ENCODE assay signal across 8 mouse cellular contexts in the genomic region with DNA sequence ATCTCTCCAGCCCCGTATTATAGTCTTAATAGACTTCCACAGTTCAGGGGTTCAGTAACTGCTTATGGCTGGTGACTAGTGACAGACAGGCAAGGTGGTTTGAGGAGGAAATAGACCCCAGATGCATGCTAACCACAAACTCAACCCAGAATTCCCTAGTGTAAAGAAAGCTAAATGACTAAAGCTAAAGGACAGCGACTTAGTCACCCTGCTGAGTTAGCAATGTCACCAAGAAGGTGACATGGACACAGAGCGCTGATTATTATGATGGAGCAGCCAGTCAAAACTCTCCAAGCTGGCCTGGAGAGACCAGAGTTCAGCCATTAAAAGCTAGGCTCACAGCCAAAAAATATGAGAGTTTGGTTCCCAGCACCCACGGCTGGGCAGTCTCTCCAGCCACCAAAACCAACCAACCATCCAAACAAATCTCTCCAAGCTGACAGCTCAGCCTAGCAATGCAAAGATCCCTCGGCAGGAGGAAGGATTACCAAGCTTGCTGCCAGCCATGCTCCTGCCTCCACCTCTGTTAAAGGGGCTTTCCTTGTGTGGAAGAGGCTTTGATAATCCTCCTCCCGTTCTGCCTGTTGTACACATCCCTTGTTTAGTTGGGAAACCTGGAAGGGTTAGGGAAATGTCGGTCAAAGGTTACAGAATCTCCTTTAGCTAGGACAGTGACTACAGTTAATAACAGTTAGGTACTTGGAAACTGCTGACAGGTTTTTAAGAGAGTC. TPM values are rescaled to one million over a fixed set of nuclear protein-coding genes. Genes with fewer than 3 reads are reported as not detected.
DNase-seq lines count a peak whose midpoint lies in the region; ATAC-seq lines count a peak whose summit lies in the region.
"Had no signal": no experiment of that assay in that cellular context is flagged by ENCODE, and none has a peak within 500 bp of the region (broad histone marks: within the 10 kb centered on the region; RNA-seq: fewer than 3 reads in every experiment).

No protein-coding gene starts in this region.

- H3K9me3 ChIP-seq in forebrain, embryonic 15.5 days, result no peaks in the 10 kb centered on the region
- H3K9me3 ChIP-seq in limb, embryonic 13.5 days, result no peaks in the 10 kb centered on the region
- H3K9me3 ChIP-seq: embryonic facial prominence, embryonic 15.5 days had no signal

- no peak overlapping the region; the same call in 1 of the 2 replicates for H3K4me2 ChIP-seq in forebrain, embryonic 15.5 days (replicated peaks)
- peak overlapping the region; percentile 28 for H3K4me2 ChIP-seq in limb, embryonic 13.5 days (replicated peaks)
- H3K4me2 ChIP-seq: embryonic facial prominence, embryonic 15.5 days had no signal

- H3K4me3 ChIP-seq in forebrain, embryonic 15.5 days, result no peak overlapping the region
- no peak overlapping the region for H3K4me3 ChIP-seq in limb, embryonic 13.5 days

- 34% methylated on average over 7 of the region's 7 CpGs for WGBS in forebrain, embryonic 15.5 days
- WGBS in limb, embryonic 13.5 days, result 47% methylated on average over 7 of the region's 7 CpGs

- H3K36me3 ChIP-seq in forebrain, embryonic 15.5 days, result peaks cover 6% of the 10 kb centered on the region; the same call in 1 of the 2 replicates
- peaks cover 14% of the 10 kb centered on the region for H3K36me3 ChIP-seq in limb, embryonic 13.5 days

- no peak for ATAC-seq in forebrain, embryonic 15.5 days (replicated peaks)
- ATAC-seq in limb, embryonic 13.5 days (ENCODE audit: low FRiP score, low read depth), result no peak

- H3K4me1 ChIP-seq in forebrain, embryonic 15.5 days, result peaks cover 44% of the 10 kb centered on the region
- H3K4me1 ChIP-seq in limb, embryonic 13.5 days, result peaks cover 56% of the 10 kb centered on the region

- peak; percentile 33 for DNase-seq in thymus, postnatal 14 days
- DNase-seq in thymus, adult 18-20 months, result no peak
- DNase-seq in right cerebral cortex, postnatal 10 days (ENCODE audit: low spot score in 2 of 2), result no peak
- no peak for DNase-seq in gastrocnemius, postnatal 14 days
- DNase-seq in cerebellum, postnatal 10 days, result no peak

- intact Hi-C loops in gastrocnemius, postnatal 14 days (cut with DNase I; ENCODE audit: low total_unique reads), result no loop called here

- no peak overlapping the region for H3K27ac ChIP-seq in forebrain, embryonic 15.5 days (replicated peaks)
- H3K27ac ChIP-seq in limb, embryonic 13.5 days, result 0 out of 2 replicates have a peak overlapping the region, but pooled peaks have one; percentile 28
- H3K27ac ChIP-seq: embryonic facial prominence, embryonic 15.5 days had no signal

- no peaks in the 10 kb centered on the region for H3K27me3 ChIP-seq in forebrain, embryonic 15.5 days
- H3K27me3 ChIP-seq in limb, embryonic 13.5 days, result no peaks in the 10 kb centered on the region
- H3K27me3 ChIP-seq: embryonic facial prominence, embryonic 15.5 days had no signal

- H3K9ac ChIP-seq in forebrain, embryonic 15.5 days (replicated peaks), result peak overlapping the region; percentile 32; the same call in 1 of the 2 replicates
- H3K9ac ChIP-seq in limb, embryonic 13.5 days, result peak overlapping the region; percentile 8; the same call in 1 of the 2 replicates
- H3K9ac ChIP-seq: embryonic facial prominence, embryonic 15.5 days had no signal

RNA-seq across cellular contexts. Expression of a gene that starts 2.6 kb away (rescaled TPM):
- polyA plus RNA-seq in forebrain, embryonic 15.5 days (2015; fragmentation: Nextera tagmentation; extraction: Ambion mirVana), result 196 and 213 TPM in 2 replicates
- 54.9 and 55.2 TPM in 2 replicates for polyA plus RNA-seq in limb, embryonic 13.5 days (2015; fragmentation: Nextera tagmentation; extraction: Ambion mirVana)
- 10 to 100 TPM; 70.6 to 76.4 TPM for total RNA-seq in gastrocnemius, postnatal 14 days (2021)

RNA-seq across cellular contexts. Expression of a gene that starts 29.2 kb away (rescaled TPM):
- polyA plus RNA-seq in forebrain, embryonic 15.5 days (2015; fragmentation: Nextera tagmentation; extraction: Ambion mirVana), result 54.5 and 59.3 TPM in 2 replicates
- 82.0 and 86.2 TPM in 2 replicates for polyA plus RNA-seq in limb, embryonic 13.5 days (2015; fragmentation: Nextera tagmentation; extraction: Ambion mirVana)
- 1 to 10 TPM; 2.8 to 4.3 TPM for total RNA-seq in gastrocnemius, postnatal 14 days (2021)

RNA-seq across cellular contexts. Expression of a gene that starts 40.8 kb away (rescaled TPM):
- polyA plus RNA-seq in forebrain, embryonic 15.5 days (2015; fragmentation: Nextera tagmentation; extraction: Ambion mirVana), result 1.4 and 1.7 TPM in 2 replicates
- polyA plus RNA-seq in limb, embryonic 13.5 days (2015; fragmentation: Nextera tagmentation; extraction: Ambion mirVana), result 7.6 and 9.6 TPM in 2 replicates
- 1 to 10 TPM; 6.0 to 8.8 TPM for total RNA-seq in gastrocnemius, postnatal 14 days (2021)

RNA-seq across cellular contexts. Expression of a gene that starts 54.1 kb away (rescaled TPM):
- 4.5 and 5.5 TPM in 2 replicates for polyA plus RNA-seq in forebrain, embryonic 15.5 days (2015; fragmentation: Nextera tagmentation; extraction: Ambion mirVana)
- polyA plus RNA-seq in limb, embryonic 13.5 days (2015; fragmentation: Nextera tagmentation; extraction: Ambion mirVana), result 0.08 and 0.15 TPM in 2 replicates
- under 1 TPM; 0.04 to 0.08 TPM for total RNA-seq in gastrocnemius, postnatal 14 days (2021)
